Mouse (Mus musculus) thymus, postnatal 25 days (tissue): ENCODE results near the gene Dnaja3.
A peak's percentile ranks its signal among the peaks of the same experiment; 100 is the strongest.

Experiments
- DNase-seq: peaks from one replicate; pipeline ENCODE4 v3.0.0; 2022

The Dnaja3 gene

GRCm38 (mm10) chr16:4607818-4608531 is 31.8 kb upstream of the Dnaja3 start:
- peak; percentile 85 for DNase-seq

GRCm38 (mm10) chr16:4608532-4609059 is 31.2 kb upstream of the Dnaja3 start:
- DNase-seq: no peak

- no peak for DNase-seq
Measured at GRCm38 (mm10) chr16:4611193-4611592, 28.6 kb upstream of the Dnaja3 start.

GRCm38 (mm10) chr16:4611676-4612075 is 28.1 kb upstream of the Dnaja3 start:
- no peak for DNase-seq

DNA sequence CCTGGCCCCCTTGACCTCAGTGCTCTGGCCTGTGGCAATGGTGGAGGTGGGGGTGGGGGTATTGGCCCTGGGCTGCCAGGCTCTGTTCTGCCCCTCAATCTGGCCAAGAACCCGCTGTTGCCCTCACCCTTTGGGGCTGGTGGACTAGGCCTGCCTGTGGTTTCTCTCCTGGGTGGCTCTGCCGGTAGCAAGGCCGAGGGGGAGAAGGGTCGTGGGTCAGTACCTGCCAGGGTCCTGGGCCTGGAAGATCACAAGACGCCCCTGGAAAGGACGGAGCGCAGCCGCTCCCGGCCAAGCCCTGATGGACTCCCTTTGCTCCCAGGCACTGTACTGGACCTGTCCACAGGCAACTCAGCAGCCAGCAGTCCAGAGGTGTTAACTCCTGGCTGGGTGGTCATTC is 26.1 kb upstream of the Dnaja3 start:
- DNase-seq: no peak

- DNase-seq: no peak
Measured at GRCm38 (mm10) chr16:4614639-4615038, 25.1 kb upstream of the Dnaja3 start.

GRCm38 (mm10) chr16:4615297-4615696 is 24.5 kb upstream of the Dnaja3 start:
- DNase-seq: no peak

GRCm38 (mm10) chr16:4616829-4617228 is 23.0 kb upstream of the Dnaja3 start:
- no peak for DNase-seq

- no peak for DNase-seq
Measured at GRCm38 (mm10) chr16:4624074-4624473, 15.7 kb upstream of the Dnaja3 start.

DNA sequence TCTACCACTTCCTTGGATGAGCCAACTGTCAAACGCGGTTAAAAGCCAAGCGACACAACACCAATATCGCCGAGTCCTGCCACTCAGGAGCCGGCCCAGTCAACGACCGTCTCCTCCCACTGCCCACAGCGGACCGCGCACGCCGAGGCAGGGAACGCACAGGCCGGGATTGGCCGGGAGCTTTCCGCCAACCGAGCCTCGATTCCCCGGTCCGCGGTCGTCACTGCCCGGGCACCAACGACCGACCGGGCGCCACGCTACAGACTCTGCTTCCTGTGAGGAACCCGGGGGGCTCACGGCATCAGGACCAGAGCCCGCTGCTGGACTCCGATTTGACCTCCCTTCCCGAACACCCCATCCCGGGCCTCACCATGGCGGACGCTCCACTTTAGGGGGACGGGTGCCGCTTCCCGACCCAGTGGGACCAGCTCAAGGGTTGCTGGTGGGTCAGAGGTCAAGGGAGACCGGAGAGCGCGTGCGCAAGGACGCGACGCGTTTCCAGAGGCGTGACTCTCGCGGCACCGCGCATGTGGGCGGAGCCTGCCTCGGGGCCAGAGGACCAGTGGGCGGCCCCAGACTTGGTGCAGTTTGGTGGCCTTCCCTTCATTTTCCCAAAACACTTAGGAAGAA is 15.2 kb upstream of the Dnaja3 start, which contains the start of gene Pam16:
Gene Pam16 (minus strand): TSS at position 508 of the 630 bp plus-strand sequence.
- peak; percentile 89 for DNase-seq

DNA sequence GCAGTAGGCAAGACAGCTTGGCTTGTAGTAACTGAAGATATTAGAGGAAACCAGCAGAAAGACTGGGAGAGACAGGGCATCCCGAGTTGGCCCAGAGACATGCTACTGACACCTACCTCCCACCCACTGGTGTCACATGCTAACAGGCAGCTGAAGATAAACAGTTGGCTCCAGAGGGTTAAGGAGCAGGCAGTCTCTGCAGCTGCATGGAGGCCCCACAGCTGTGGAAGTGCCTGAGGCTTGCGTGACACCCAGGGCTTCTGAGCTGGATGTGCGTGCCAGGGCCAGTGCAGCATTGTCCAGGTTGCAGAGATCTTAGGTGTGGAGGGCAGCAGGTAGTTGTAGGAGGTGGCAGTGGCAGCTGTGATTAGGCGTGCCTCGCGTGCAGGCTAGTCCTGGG is 12.7 kb upstream of the Dnaja3 start:
- no peak for DNase-seq

DNA sequence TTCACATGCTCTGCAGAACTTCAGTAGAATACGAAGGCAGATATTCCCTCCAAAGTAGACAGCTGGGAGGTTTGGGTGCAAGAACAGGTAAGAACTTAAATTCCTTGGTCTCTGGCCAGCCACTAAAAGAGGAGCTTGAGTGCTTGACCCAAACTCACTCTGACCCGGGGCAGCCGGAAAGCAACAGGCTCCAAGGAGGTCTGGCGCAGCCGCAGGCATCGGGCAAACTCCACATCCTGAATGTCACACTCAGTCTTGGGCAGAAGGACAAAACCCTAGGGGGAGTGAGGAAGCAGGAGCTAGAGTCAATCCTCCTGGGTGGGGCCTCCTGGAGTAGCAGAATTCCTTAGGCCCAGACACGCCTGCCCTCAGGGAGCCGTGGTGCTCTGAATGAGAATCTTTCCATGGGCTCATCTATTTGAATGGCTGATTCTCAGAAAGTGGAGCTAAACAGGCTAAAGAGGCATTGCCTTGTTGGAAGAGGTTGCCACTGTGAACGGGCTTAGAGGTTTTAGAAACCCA is 10.8 kb upstream of the Dnaja3 start:
- no peak for DNase-seq

DNA sequence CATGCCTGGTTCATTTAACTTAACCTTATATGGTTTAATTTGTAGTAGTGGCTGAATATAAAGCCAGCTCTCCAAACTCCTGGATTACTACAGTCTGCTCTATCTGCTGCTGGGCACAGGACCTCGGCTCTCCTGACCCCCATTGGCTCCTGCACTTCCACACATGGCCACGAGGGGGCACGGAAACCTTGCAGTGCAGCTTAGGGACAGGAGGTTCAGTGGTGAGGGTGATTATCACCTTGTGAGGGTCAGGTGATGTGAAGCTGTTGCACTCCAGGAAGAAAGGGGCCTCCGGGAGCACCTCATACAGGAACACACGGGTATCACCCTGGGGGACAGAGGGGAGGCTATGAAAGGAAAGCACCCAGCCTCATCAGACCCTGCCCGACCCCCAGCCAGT is 9.8 kb upstream of the Dnaja3 start:
- DNase-seq: peak; percentile 86

GRCm38 (mm10) chr16:4632050-4632449 is 7.7 kb upstream of the Dnaja3 start:
- DNase-seq: no peak

GRCm38 (mm10) chr16:4633661-4634060 is 6.1 kb upstream of the Dnaja3 start:
- DNase-seq: no peak

GRCm38 (mm10) chr16:4634681-4635080 is 5.1 kb upstream of the Dnaja3 start:
- no peak for DNase-seq

- DNase-seq: no peak
Measured at GRCm38 (mm10) chr16:4635760-4636159, 4.0 kb upstream of the Dnaja3 start.

GRCm38 (mm10) chr16:4638891-4639390 is 848 bp upstream of the Dnaja3 start:
- no peak for DNase-seq

DNA sequence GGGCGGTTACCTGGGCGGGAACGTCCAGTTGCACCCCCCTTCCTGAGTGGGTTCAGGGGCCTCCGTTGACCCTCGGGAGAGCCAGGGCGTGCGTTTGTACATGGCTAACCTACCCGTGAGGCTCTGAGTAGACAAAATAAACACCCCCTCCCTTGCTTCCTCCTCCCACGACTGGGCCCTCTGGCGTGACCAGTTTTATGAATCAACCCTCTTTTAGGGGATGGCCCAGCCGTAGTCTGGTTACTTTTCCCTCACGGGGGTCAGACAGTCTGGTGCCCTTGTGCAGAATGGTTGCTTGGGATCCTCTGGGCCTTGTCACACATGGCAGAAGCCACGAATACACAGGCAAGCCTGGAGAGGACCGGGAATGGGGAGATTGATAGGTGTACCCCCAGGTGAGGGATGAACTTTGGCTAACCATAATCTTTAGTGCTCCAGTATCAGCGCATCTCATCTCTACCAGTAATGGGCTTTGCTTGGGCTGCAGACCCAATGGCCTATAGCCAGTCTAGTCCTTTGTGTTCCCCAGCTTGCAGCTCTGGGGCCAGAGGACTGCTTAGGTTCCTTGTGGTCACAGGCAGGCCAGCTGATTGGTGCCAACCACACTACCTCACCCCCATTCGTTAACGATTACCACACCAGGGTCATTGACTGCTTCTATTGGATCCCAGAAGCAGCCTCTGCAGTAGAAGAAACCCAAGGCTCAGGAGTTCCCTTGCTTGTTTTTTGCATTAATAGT is 647 bp downstream of the Dnaja3 start:
- no peak for DNase-seq

GRCm38 (mm10) chr16:4641119-4641838 is 1.5 kb downstream of the Dnaja3 start:
- DNase-seq: no peak

DNA sequence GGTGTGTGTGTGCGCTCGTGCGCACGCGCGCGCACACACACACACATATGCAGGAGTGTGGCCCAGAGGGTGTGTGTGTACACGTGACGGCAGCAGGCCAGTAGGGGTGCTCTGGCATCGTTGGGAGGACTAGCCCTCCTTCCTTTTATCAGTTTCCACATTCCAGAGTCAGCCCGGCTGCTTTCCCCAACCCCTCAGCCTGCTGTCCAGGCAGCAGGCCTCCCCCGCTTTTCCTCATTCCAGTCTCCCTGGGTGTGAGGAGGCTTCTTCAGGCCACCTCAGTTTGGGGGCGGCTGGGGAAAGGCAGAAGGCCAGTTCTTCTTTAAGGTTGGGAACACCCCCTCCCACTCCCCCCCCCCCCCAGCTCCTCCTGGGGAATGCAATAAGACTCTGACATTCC is 2.4 kb downstream of the Dnaja3 start:
- DNase-seq: no peak

DNA sequence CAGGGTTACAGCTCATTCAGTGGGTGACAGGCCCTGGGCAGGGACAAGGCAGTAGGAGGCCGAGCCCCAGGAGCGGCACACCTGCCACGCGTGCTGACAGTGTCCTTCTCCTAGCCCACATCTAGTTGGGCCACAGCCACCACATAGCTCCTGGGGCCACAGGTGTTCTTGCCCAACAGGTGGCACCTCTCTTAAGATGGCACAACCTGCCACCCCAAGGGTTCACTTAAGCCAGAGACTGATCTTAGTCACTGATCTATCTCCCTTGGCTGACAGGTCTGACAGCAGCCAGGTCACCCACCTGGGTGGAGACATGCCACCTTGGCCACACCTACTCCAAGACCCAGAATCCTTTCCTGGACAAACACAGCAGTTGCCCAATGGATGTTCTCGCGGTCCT is 3.1 kb downstream of the Dnaja3 start:
- DNase-seq: no peak
